Mouse (Mus musculus) frontal cortex, postnatal 25 days (tissue): ENCODE measurements around the gene Rnaset2a.
"Not testable (repeated sequence)": the region's sequence is repeated elsewhere in the genome, so short reads cannot be mapped to it uniquely, and the experiment has no call there.

Experiments used
- DNase-seq, 2 experiments: peaks; one replicate each; pipeline ENCODE4 v3.0.0; 2022; ENCODE audit warnings: low spot score in 2 of 2

Gene Rnaset2a

DNA sequence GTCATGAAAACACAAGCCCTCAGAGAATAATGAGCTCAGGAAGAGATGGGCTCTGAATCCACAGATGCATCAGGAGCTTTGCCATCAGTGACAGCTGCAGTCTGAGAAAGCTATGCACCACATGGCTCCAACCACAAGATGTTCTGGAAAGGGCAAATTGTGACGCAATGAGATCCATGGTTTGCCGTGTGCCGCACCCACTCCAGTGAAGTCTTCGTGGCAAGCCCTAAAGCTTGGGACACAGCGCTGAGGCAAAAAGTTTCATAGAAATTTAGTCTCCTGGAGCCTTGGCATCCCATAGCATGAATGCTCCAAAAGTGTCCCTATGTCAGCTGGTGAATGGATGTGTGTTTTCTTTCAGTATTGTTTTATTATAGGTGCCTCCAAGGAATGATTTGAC is 9.8 kb downstream of the Rnaset2a start:
- DNase-seq = not testable (repeated sequence)

- DNase-seq = not testable (repeated sequence)
These were observed 17.0 kb downstream of the Rnaset2a start for GRCm38 (mm10) chr17:8130849-8131248.

GRCm38 (mm10) chr17:8129578-8129977 is 18.3 kb downstream of the Rnaset2a start:
- DNase-seq = not testable (repeated sequence)

- DNase-seq = not testable (repeated sequence)
These were observed 19.4 kb downstream of the Rnaset2a start for GRCm38 (mm10) chr17:8128326-8128993.

DNA sequence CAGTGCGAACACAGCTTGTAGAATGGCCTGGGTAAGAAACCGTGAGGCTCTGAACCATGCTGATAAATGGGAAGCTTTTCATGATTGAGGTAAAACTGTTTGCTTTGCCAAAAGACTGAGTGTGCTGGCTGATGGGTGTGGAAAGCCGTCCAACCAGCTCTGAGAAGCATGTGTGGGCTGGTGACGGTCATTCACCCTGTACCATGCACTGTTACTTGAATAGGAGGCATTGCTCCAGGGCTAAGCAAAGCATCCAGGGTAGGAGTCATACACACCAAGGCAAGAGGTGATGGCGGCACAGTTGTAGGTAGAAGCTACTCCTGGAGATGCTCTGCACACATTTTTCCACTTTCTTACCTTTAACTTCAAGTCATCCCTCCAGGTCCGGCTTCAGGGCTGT is 23.3 kb downstream of the Rnaset2a start:
- not testable (repeated sequence) for DNase-seq

DNA sequence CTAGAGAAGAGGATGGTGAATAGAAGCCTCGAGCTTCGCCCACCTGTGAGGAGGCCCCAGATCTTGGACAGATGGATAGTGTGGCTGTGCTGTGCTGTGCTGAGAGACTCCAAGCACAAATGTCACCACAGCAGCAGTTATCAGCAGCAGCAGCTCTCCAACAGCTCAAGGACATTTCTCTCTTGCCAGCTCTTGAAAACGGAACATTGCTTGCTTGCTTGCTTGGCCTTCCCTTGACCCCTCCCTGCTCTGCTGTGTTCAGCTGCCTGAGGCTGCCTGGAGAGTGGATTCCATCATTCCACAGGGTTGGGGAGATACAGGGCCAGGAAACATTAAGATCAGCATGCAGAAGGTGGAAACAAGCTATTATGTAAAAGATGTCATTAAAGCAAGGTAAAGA is 24.9 kb downstream of the Rnaset2a start:
- DNase-seq = not testable (repeated sequence)

DNA sequence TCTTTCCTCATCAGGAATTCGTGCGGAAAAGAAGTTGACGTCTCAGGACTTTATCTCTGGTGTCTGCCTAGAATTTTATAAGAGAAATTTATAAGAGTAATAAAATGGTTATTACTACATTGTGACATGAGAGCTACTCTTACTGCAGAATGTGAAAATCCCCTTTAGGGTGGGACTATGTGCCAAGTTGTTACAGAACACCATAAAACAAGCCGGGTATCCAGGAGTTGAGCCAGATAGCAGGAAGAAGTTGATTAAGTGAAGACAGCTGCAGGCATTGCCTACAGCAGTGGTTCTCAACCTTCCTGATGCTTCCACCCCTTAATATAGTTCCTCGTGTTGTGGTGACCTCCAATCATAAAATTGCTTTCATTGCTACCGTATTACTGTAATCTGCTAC is 31.0 kb downstream of the Rnaset2a start:
- not testable (repeated sequence) for DNase-seq

DNA sequence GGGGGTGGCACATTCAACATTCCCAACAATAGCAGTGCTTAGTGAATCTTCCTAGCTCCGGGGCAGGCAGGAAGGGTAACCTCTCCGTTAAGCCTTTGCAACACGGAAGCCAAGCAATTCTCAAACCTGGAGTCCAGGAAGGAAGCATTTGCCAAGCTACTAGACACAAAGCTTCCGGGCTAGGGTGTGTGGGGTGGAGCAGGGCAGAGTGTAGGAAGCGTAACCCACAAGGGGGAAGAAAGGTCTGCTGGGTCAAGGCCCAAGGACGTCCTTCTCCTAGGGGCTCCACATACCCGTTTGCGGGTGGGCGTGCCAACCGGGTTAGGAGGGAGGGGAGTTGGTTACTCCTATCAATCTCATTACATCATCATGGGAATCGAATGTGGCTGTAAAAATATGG is 31.5 kb downstream of the Rnaset2a start:
- DNase-seq = not testable (repeated sequence)

GRCm38 (mm10) chr17:8112199-8112598 is 35.7 kb downstream of the Rnaset2a start:
- DNase-seq = not testable (repeated sequence)

DNA sequence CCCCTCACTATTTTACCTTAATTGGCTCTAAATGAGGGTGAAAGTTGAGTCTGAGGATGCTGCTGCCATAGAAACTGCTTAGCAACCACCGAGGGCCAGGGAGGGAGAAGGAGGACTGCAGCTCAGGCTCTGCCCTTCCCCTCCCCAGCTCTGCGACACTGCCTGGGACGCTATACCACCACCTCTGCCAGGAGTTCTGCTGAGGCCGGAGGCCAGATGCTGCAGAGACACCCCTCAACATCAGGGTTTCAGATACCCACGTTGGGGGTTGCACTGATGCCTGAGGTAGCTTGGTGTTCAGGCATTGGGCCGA is 46.6 kb downstream of the Rnaset2a start:
- not testable (repeated sequence) for DNase-seq

DNA sequence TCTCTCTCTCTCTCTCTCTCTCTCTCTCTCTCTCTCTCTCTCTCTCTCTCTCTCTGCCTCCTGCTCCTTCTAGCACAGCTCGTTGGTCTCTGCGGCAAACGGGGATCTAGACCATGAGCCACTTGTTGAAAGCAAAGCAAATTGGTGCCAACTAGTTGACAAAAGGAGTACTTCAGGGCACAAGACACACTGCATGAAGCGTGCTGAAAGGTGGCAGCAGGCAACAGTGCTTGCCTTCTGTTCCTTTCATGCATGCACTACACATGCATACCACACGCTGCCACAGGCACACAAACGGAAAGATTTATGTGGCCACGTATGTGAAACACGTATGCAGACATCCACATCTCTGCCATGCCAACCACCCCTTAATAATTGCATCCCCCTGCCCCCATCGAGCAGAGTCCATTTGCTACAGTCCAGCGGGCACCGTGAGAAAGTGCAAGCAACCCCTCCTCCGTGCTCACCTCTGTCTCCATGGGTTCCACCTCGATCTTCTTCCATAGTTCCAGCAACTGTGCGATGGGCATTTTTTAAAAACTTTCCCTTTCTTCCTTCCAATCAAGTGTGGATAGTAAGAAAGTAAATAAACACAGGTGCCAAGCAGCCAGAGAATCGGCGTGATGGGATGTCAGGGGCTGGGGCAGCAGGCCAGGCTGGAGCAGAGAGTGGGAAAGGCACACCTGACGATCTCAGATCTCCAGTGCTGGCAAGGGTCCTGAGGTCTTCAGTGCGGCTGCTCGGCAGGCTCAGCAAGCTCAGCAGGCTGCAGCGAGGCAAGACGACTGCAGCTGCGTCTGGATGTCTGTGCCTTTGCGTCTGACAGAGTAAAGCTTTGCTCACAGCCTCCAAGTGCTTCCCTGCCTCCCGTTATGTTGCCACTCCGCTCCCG is 47.2 kb downstream of the Rnaset2a start:
- not testable (repeated sequence) for DNase-seq

DNA sequence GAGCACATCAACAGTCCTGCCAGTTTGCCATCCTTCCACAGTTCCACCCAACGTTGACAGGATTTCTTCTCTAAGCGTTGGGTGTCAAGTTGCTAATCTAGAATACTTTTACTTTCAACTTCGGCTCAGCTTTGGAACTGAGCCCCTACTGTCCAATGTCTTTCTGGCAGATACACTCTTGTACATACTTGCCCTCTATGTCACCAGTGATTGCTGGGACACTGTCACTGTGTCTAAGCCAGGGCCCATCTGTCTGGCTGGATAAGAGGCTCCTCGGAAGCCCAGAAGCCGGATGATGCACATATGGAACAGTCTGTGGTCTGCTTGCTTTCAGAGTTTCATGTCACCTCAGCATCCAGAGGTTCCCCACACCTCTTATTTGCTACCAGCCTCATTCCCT is 51.7 kb downstream of the Rnaset2a start:
- not testable (repeated sequence) for DNase-seq

DNA sequence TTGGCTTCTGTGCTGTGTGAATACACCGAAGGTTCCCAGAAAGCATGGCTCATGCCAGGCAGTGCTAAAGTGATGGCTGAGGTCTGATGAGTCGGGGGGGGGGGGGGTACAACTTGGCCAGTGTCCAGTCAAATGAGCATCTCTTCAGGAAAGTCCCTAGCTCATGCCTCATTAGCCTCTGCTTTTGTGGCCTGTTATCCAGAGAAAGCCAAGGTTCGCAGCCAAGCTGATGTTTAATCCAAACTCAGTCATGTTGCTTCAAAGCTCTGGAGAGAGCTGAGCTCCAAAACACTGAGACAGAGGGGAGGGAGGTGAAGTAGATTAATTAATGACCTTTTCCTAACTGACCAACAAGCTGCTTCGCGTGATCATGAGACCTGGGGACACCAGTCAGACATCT is 52.2 kb downstream of the Rnaset2a start:
- DNase-seq = not testable (repeated sequence)

DNA sequence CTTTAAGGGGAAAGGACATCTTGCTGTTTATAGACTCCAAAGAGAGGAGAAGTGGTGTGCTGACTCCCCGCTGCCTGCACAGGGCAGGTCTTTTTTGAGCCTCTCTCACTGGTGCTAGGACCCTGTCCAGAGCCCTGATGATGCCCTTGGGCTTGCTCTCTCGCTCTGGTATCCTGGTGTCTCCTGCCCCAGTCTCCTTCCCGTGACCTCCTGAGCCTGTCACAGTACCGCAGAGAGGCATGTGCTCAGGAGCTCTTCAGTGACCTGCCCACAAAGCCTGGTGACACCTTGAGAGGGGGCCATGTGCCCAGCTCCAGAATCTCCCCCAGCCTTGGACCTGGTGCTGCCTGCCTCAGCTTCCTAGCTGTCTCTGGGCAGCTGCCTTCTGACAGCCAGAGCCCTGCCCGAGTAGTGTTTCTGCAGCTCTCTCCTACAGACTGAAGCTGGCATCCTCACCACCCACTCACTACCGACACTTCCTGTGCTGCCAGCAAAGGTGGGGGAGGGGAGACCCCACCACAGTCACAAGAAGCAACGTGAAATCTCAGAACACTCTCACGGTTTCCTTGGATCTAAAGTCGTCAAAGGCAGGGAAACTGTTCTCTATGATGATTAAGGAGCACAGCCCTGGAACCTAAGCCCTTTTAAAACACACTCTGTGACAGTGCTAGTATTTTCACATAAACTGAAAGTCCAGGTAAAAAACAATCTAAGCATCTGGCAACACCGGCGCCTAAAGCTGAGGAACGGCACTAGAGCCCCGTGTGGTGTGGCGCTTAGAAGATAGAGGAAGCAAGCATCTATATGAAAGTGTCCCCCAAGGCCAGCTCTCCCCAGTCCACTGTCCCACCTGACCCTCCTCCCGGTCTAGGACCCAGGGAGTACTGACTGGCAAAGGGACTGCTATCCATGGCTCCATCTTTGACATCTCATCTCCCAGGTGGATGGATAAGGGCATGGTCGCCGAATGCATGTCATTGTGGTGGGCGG is 55.1 kb downstream of the Rnaset2a start:
- DNase-seq = not testable (repeated sequence)

DNA sequence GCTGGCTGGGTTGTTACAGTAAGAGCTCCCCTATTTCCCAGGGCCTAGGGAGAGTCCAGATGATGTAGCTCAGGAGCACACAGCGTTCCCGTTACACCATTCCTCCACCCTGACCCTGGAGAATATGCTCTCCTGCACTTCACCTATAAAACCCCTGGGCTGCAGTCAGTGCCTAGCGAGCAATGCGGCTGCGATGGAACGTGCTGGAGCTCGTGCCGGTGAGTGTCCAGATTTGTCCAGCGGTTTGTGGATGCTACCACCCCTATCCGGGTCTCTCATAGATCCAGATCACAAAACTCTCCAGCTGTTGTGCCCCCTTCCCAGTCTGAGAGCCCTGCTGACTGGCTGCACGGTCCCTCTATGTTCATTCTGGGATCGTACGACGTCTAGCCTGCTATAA is 56.6 kb downstream of the Rnaset2a start:
- DNase-seq = not testable (repeated sequence)

GRCm38 (mm10) chr17:8069847-8070246 is 78.0 kb downstream of the Rnaset2a start:
- not testable (repeated sequence) for DNase-seq
